Mouse (Mus musculus) hindbrain, embryonic 16.5 days (tissue): ENCODE results near the gene Tfpi. TPM values are rescaled to one million over a fixed set of nuclear protein-coding genes. Genes with fewer than 3 reads are reported as not detected.

Experiments used
- ATAC-seq: fragments of 200-750 bp; cut with Nextera tagmentation; 2 replicates; pipeline ENCODE4 v1.8.0; 2017; ENCODE audit warnings: moderate TSS enrichment, moderate library complexity
- H3K27ac ChIP-seq: fragments of 300-500 bp; sonication (generic); 2 replicates; pipeline ENCODE4 v1.5.1; 2014; ENCODE audit warnings: low read depth, mild to moderate bottlenecking, control low read depth, low read length, moderate library complexity
- H3K27me3 ChIP-seq: fragments of 300-500 bp; sonication (generic); replicated peaks from 2 replicates; pipeline ENCODE4 v1.6.1; 2014; ENCODE audit warnings: low read length; ENCODE audit not compliant: control insufficient read depth, insufficient read depth
- H3K36me3 ChIP-seq: fragments of 300-500 bp; sonication (generic); 2 replicates; pipeline ENCODE4 v1.6.1; 2014; ENCODE audit warnings: mild to moderate bottlenecking, low read length, moderate library complexity, mixed read lengths; ENCODE audit not compliant: control insufficient read depth, insufficient read depth
- H3K4me1 ChIP-seq: fragments of 300-500 bp; sonication (generic); 2 replicates; pipeline ENCODE4 v1.6.1; 2014; ENCODE audit warnings: low read depth, low read length; ENCODE audit not compliant: control insufficient read depth, insufficient read depth
- H3K4me2 ChIP-seq: fragments of 300-500 bp; sonication (generic); 2 replicates; pipeline ENCODE4 v1.6.1; 2014; ENCODE audit warnings: mild to moderate bottlenecking, low read length, control low read depth, moderate library complexity
- H3K4me3 ChIP-seq: fragments of 300-500 bp; sonication (generic); 2 replicates; pipeline ENCODE4 v1.5.1; 2014; ENCODE audit warnings: mild to moderate bottlenecking, low read length, control low read depth, moderate library complexity
- H3K9ac ChIP-seq: fragments of 300-500 bp; sonication (generic); 2 replicates; pipeline ENCODE4 v1.6.1; 2014; ENCODE audit warnings: low read depth, mild to moderate bottlenecking, control low read depth, low read length, moderate library complexity
- H3K9me3 ChIP-seq: fragments of 300-500 bp; sonication (generic); 2 replicates; pipeline ENCODE4 v1.6.1; 2014; ENCODE audit warnings: mild to moderate bottlenecking, low read length, moderate library complexity; ENCODE audit not compliant: control insufficient read depth
- WGBS: fragments of 180-500 bp; shearing (Covaris S2); extraction: QIAGEN DNeasy Blood & Tissue Kit; methylation state at CpG from one replicate; pipeline ENCODE4 v1.1.7; 2014; 5-methylcytosine and 5-hydroxymethylcytosine counted together
- polyA plus RNA-seq: library from polyadenylated mRNA; unstranded; fragments of >200 nt; fragmentation: Nextera tagmentation; extraction: Ambion mirVana; gene quantifications from 2 replicates; pipeline ENCODE4 v1.2.1, GENCODE M21; 2015

Tfpi gene
- polyA plus RNA-seq, 1 experiment from 2014 or later, result 19.1 TPM

DNA sequence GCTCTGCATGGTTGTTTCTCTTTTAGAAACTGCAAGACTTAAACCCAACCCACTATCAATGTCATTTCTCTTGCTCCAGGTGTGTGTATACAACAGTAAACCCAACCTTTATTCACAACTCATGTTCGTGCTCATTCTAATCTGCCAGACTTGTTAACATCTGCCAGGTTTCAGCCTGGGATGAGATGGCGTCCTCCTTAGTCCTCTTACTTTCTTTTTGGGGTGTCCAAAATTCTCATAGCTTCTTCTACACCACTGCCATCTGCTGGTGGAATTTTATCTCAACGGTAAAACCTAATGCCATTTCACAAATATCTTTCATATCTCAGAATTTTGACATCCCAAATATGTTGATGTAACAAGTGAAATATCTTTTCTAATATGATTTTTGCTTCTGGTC, 2.5 kb upstream of the Tfpi start:
- no peak overlapping the region for H3K4me3 ChIP-seq
- 45% methylated on average over 3 of the region's 3 CpGs for WGBS
- no peak overlapping the region for H3K27ac ChIP-seq
- H3K27me3 ChIP-seq, result no peaks in the 10 kb centered on the region
- no peak for ATAC-seq
- H3K4me1 ChIP-seq, result no peaks in the 10 kb centered on the region
- no peaks in the 10 kb centered on the region for H3K36me3 ChIP-seq
- no peak overlapping the region for H3K9ac ChIP-seq
- no peaks in the 10 kb centered on the region for H3K9me3 ChIP-seq
- H3K4me2 ChIP-seq, result no peak overlapping the region

DNA sequence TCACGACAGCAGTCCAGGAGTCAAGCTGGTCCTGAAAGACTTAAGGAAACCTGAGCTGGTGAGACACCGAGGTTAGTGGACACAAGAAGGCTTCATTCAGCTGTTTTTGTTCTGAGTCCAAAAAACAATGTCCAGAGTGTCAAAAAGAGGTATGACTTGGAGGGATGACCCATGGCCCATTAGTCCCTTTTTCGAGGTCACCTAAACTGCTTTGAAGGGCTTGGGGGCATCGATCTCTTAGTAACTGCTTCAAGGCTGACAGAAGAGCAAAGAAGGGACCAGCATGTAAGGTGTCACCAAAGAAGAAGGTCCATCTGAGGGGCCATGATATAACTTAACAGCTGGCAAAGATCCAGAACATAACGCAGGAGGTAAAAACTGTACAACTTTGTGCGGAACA, 1.2 kb upstream of the Tfpi start:
- Histone ChIP-seq H3K36me3 (no peaks in the 10 kb centered on the region), H3K4me3 (no peak overlapping the region), H3K9me3 (no peaks in the 10 kb centered on the region), H3K27me3 (no peaks in the 10 kb centered on the region), H3K9ac (no peak overlapping the region), H3K4me2 (no peak overlapping the region), H3K4me1 (no peaks in the 10 kb centered on the region), H3K27ac (no peak overlapping the region)
- no peak for ATAC-seq
- WGBS, result 85% methylated on average over 6 of the region's 6 CpGs

DNA sequence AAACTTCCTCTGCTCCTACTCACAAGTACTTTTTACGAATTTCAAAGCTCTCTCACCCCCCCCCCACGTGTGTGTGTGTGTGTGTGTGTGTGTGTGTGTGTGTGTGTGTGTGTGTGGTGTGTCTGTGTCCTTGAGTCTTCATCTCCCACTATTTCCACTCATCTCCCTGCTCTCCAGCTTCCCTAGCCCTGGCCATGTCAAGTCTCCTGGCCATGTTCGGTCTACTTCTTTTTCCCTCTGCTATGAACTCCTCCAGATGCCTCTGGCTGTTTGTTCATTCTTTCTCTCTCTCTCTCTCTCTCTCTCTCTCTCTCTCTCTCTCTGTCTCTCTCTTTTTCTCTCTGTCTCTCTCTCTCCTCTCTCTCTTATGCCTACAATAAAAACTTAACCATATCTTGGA, 444 bp downstream of the Tfpi start:
- no peak overlapping the region for H3K27ac ChIP-seq
- H3K27me3 ChIP-seq, result no peaks in the 10 kb centered on the region
- 63% methylated on average over 3 of the region's 3 CpGs for WGBS
- no peaks in the 10 kb centered on the region for H3K4me1 ChIP-seq
- no peaks in the 10 kb centered on the region for H3K9me3 ChIP-seq
- H3K9ac ChIP-seq, result no peak overlapping the region
- H3K4me2 ChIP-seq, result peak overlapping the region; percentile 32; the same call in 1 of the 2 replicates
- ATAC-seq, result no peak
- H3K4me3 ChIP-seq, result peak overlapping the region; percentile 16; the same call in 1 of the 2 replicates
- no peaks in the 10 kb centered on the region for H3K36me3 ChIP-seq

DNA sequence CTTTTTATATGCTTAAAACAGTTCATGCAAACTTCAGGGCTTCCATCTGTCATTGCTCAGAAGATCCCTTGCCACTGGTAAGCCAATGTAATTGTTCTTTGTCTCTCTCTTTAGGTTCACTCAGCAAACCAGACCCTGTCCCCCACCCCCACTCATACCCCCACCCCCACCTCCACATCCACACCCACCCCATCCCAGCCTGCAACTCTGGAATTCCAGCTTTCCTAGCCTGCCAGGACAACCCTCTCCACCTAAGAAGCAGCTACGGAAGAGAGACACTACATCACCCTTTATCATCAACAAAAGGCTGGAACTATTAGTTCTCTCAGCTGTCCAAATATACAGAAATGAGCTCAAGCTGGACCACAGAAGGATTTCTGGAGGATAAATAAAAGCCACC, 974 bp downstream of the Tfpi start:
- Histone ChIP-seq H3K27me3 (no peaks in the 10 kb centered on the region), H3K4me3 (no peak overlapping the region), H3K36me3 (no peaks in the 10 kb centered on the region), H3K9ac (no peak overlapping the region), H3K4me2 (peak overlapping the region; percentile 2), H3K9me3 (no peaks in the 10 kb centered on the region), H3K27ac (no peak overlapping the region), H3K4me1 (no peaks in the 10 kb centered on the region)
- ATAC-seq, result no peak
- 41% methylated on average over 1 of the region's 1 CpGs for whole genome bisulfite sequencing

DNA sequence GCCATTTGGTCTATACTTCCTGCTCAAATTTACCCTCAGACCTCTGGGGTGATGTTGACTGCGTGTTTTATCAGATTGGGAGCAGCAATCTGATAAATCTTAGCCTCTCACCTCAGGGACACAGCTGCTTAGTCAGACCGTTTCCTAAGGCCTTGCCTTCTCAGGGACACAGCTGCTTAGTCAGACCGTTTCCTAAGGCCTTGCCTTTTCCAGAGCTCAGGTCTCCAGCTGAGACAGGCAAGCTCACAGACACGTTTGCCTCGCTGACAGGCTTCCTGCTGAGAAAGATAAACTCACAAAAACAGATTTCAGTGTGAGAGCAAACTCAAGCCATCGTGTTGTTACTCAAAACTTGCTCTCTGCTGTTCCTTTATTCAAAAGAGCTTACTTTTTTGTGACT, 1.9 kb downstream of the Tfpi start:
- 9% methylated on average over 6 of the region's 6 CpGs for WGBS
- no peak overlapping the region for H3K4me3 ChIP-seq
- H3K9ac ChIP-seq, result no peak overlapping the region
- no peaks in the 10 kb centered on the region for H3K36me3 ChIP-seq
- no peak overlapping the region for H3K4me2 ChIP-seq
- no peaks in the 10 kb centered on the region for H3K9me3 ChIP-seq
- no peaks in the 10 kb centered on the region for H3K27me3 ChIP-seq
- H3K27ac ChIP-seq, result no peak overlapping the region
- H3K4me1 ChIP-seq, result no peaks in the 10 kb centered on the region
- no peak for ATAC-seq

DNA sequence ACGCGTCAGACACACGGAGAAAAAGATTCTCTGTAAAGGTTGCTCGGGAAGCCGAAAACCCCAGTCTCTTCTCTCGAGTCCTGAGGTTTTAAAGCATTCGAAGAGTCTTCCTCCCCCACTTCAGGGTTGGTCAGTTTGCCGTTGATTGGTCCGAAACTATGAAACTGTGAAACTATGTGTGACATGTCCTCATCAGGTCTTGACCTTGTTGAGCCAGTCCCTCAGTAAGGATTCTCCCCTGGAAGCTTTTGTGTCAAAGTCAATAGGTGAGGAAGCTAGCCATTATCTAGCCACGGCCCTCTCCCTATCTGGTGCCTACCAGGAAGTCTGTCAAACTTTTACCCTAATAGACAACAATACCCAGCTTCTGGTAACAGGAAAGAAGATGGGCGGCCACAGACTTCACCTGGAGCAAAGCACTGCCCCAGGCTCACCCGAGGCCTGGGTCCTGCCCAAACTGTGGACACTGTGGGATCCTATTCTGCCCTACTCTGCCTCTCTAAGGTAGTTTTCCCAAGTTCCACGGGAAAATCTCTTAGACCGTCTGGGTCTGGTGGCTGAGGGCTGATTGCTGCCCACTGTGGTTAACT, 2.5 kb downstream of the Tfpi start:
- Histone ChIP-seq H3K4me3 (no peak overlapping the region), H3K36me3 (no peaks in the 10 kb centered on the region), H3K9ac (no peak overlapping the region), H3K4me1 (no peaks in the 10 kb centered on the region), H3K27me3 (no peaks in the 10 kb centered on the region), H3K4me2 (no peak overlapping the region), H3K9me3 (0 out of 2 replicates have a peak, but pooled peaks cover 2% of the 10 kb centered on the region), H3K27ac (no peak overlapping the region)
- WGBS, result 78% methylated on average over 14 of the region's 14 CpGs
- ATAC-seq, result no peak

DNA sequence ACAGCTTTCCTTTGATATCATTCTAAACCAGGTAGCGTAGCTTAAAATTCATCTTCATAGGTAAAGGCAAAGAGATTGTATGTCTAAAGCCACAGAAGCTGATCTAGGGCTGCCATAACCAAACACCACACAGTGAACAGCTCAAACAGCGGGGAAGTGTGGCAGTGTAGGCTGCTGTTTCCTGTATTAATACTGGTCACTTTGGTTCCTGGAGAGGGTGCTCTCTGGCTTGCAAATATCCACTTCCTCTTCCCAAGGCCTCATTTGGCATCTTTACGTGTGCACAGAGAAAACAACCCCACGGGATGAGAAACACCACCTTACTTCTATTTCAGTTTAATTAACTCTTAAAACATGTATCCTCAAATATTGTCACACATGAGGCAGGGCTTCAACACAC, 9.2 kb downstream of the Tfpi start:
- H3K27me3 ChIP-seq, result no peaks in the 10 kb centered on the region
- H3K36me3 ChIP-seq, result no peaks in the 10 kb centered on the region
- no peak overlapping the region for H3K4me2 ChIP-seq
- no peaks in the 10 kb centered on the region for H3K4me1 ChIP-seq
- no peak overlapping the region for H3K9ac ChIP-seq
- no peak overlapping the region for H3K4me3 ChIP-seq
- WGBS, result 85% methylated on average over 4 of the region's 4 CpGs
- H3K9me3 ChIP-seq, result 0 out of 2 replicates have a peak, but pooled peaks cover 2% of the 10 kb centered on the region
- no peak overlapping the region for H3K27ac ChIP-seq
- ATAC-seq, result no peak

DNA sequence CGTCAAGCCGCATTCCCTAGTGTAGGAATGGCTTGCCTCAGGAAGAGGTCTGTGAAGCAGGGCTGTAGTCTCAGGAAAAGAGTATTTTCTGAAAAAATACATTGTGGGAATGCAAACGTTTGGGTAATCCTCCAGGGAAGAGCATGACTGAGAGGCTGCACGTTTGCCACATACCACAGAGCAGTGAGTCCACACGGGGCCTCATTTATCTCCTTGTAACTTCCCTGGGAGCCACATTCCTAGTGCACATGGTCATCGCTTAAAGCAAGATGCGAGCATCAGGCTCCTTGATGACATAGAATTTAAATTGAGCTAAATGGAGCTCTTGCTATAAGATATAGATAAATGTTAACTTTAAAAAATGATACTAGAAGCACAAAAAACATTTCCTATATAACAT, 11.6 kb downstream of the Tfpi start:
- no peaks in the 10 kb centered on the region for H3K36me3 ChIP-seq
- ATAC-seq, result no peak
- no peaks in the 10 kb centered on the region for H3K27me3 ChIP-seq
- no peak overlapping the region for H3K27ac ChIP-seq
- H3K4me2 ChIP-seq, result no peak overlapping the region
- no peak overlapping the region for H3K4me3 ChIP-seq
- no peak overlapping the region for H3K9ac ChIP-seq
- WGBS, result 53% methylated on average over 7 of the region's 7 CpGs
- H3K4me1 ChIP-seq, result no peaks in the 10 kb centered on the region
- 0 out of 2 replicates have a peak, but pooled peaks cover 2% of the 10 kb centered on the region for H3K9me3 ChIP-seq

DNA sequence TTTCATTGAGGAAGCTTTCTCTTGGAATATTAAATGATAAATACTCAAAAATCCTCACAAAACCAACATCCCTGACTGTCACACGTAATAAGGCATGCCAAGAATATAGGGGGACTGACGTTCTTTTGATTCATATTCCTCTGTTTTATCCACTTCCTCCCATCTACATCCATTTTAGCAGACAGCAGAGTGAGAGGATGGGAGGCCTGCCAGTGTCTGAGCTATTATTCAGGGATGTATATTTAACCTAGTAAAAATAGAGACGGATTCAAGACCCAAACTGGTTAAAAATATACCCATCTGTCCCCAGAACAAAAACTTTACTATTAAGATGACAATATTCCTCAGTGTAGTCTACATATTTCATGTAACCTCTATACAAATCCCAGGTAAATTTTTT, 14.2 kb downstream of the Tfpi start:
- no peaks in the 10 kb centered on the region for H3K36me3 ChIP-seq
- no peaks in the 10 kb centered on the region for H3K27me3 ChIP-seq
- WGBS, result 92% methylated on average over 3 of the region's 3 CpGs
- H3K27ac ChIP-seq, result no peak overlapping the region
- no peak overlapping the region for H3K4me3 ChIP-seq
- H3K4me1 ChIP-seq, result no peaks in the 10 kb centered on the region
- ATAC-seq, result no peak
- no peak overlapping the region for H3K9ac ChIP-seq
- H3K9me3 ChIP-seq, result no peaks in the 10 kb centered on the region
- no peak overlapping the region for H3K4me2 ChIP-seq
